Mouse (Mus musculus) layer of hippocampus, adult 2 months (tissue): ENCODE measurements around the gene Kat2a. TPM values are rescaled to one million over a fixed set of nuclear protein-coding genes. Genes with fewer than 3 reads are reported as not detected.

Experiments
- DNase-seq, 2 experiments: peaks; one replicate each; pipeline ENCODE4 v3.0.0; 2022; ENCODE audit warnings: low spot score in 2 of 2
- H3K27ac ChIP-seq: fragments of 200-600 bp; 2 replicates; pipeline ENCODE4 v1.8.1; 2022
- H3K4me3 ChIP-seq: fragments of 200-600 bp; 2 replicates; pipeline ENCODE4 v1.8.1; 2022; ENCODE audit warnings: mild to moderate bottlenecking
- CTCF ChIP-seq: fragments of 200-600 bp; conservative IDR thresholded peaks from 2 replicates; pipeline ENCODE4 v1.8.1; 2022; ENCODE audit warnings: antibody characterized with exemption, mild to moderate bottlenecking, moderate library complexity
- total RNA-seq, 2 experiments: library from RNA; stranded (reverse); gene quantifications; 2 replicates each; pipeline ENCODE4 v1.2.3; 2021

Kat2a gene
- total RNA-seq, 2 experiments from 2014 or later: 55.4 to 57.8 TPM

- no peak for TF ChIP-seq CTCF
- Histone ChIP-seq H3K27ac (no peak overlapping the region), H3K4me3 (no peak overlapping the region)
- no peak for DNase-seq
Measured at GRCm38 (mm10) chr11:100728601-100729000, 16.3 kb upstream of the Kat2a start.

- H3K4me3 ChIP-seq: no peak overlapping the region
- no peak for DNase-seq
- no peak for TF ChIP-seq CTCF
- H3K27ac ChIP-seq: no peak overlapping the region
Measured at GRCm38 (mm10) chr11:100727201-100727600, 14.9 kb upstream of the Kat2a start.

- TF ChIP-seq CTCF: no peak
- no peak overlapping the region for H3K4me3 ChIP-seq
- H3K27ac ChIP-seq: peak overlapping the region; percentile 49
- no peak for DNase-seq
Measured at GRCm38 (mm10) chr11:100724919-100725512, 12.8 kb upstream of the Kat2a start.

GRCm38 (mm10) chr11:100722493-100723028 lies 10.3 kb upstream of the Kat2a start:
- Histone ChIP-seq H3K27ac (peak overlapping the region; percentile 87), H3K4me3 (no peak overlapping the region)
- DNase-seq: no peak
- no peak for TF ChIP-seq CTCF

- H3K4me3 ChIP-seq: no peak overlapping the region
- peak overlapping the region; percentile 87 for H3K27ac ChIP-seq
- no peak for DNase-seq
- TF ChIP-seq CTCF: no peak
Measured at GRCm38 (mm10) chr11:100721776-100722492, 9.7 kb upstream of the Kat2a start.

GRCm38 (mm10) chr11:100721254-100721653 lies 9.0 kb upstream of the Kat2a start:
- H3K4me3 ChIP-seq: no peak overlapping the region
- no peak for DNase-seq
- TF ChIP-seq CTCF: no peak
- peak overlapping the region; percentile 87 for H3K27ac ChIP-seq

- DNase-seq: no peak
- Histone ChIP-seq H3K27ac (peak overlapping the region; percentile 87), H3K4me3 (no peak overlapping the region)
- no peak for TF ChIP-seq CTCF
Measured at GRCm38 (mm10) chr11:100720345-100720744, 8.1 kb upstream of the Kat2a start.

GRCm38 (mm10) chr11:100719893-100720292 lies 7.6 kb upstream of the Kat2a start:
- TF ChIP-seq CTCF: no peak
- no peak overlapping the region for H3K4me3 ChIP-seq
- no peak for DNase-seq
- peak overlapping the region; percentile 87 for H3K27ac ChIP-seq

GRCm38 (mm10) chr11:100719312-100719711 lies 7.0 kb upstream of the Kat2a start:
- no peak overlapping the region for H3K4me3 ChIP-seq
- peak overlapping the region; percentile 87 for H3K27ac ChIP-seq
- no peak for DNase-seq
- TF ChIP-seq CTCF: no peak

GRCm38 (mm10) chr11:100718866-100719265 lies 6.6 kb upstream of the Kat2a start:
- no peak for TF ChIP-seq CTCF
- Histone ChIP-seq H3K27ac (peak overlapping the region; percentile 87; the same call in 1 of the 2 replicates), H3K4me3 (no peak overlapping the region)
- no peak for DNase-seq

- no peak for DNase-seq
- TF ChIP-seq CTCF: no peak
- H3K4me3 ChIP-seq: no peak overlapping the region
- peak overlapping the region; percentile 87; the same call in 1 of the 2 replicates for H3K27ac ChIP-seq
Measured at GRCm38 (mm10) chr11:100718462-100718861, 6.2 kb upstream of the Kat2a start.

GRCm38 (mm10) chr11:100716649-100717048 lies 4.4 kb upstream of the Kat2a start:
- DNase-seq: no peak
- no peak for TF ChIP-seq CTCF
- Histone ChIP-seq H3K4me3 (no peak overlapping the region), H3K27ac (peak overlapping the region; percentile 78; the same call in 1 of the 2 replicates)

GRCm38 (mm10) chr11:100714948-100715347 lies 2.7 kb upstream of the Kat2a start:
- H3K27ac ChIP-seq: peak overlapping the region; percentile 78

More at GRCm38 (mm10) chr11:100714948-100715347, 2.7 kb upstream of the Kat2a start:
- DNase-seq: peak in 1 of 2 experiments; percentile 50
- TF ChIP-seq CTCF: no peak; the same call in 1 of the 2 replicates
- no peak overlapping the region for H3K4me3 ChIP-seq
